Mouse (Mus musculus) c-Kit-positive CD71-negative TER-119-negative erythroid progenitor cells, embryonic 14.5 days (primary cell): Measurements from ENCODE around the gene Rnf123.

Experiments
- DNase-seq: peaks from one replicate; pipeline ENCODE4 v3.0.0-alpha.2; 2013; ENCODE audit warnings: low read depth

Gene Rnf123

GRCm38 (mm10) chr9:108062142-108062541 is 21.0 kb downstream of the Rnf123 start:
- no peak for DNase-seq

DNA sequence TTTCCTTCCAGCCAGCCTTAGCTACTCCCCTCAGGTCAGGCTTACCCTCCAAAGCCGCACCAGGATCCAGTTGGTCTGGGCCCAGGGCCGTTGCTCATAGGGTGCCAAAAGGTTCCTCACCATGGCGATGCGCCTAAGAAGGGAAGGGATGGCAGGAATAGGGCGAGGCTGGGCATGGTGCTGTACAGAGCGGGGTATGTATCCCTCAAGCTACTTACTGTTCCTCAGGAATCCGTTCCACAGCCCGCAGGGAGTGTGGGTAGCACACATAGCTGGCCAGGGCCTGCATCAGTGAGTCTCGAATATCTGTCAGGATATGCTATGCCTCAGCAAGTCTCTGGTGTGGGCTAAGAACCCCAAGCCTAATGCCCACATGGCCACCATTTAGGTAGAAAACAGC is 24.9 kb downstream of the Rnf123 start:
- no peak for DNase-seq

GRCm38 (mm10) chr9:108057262-108057562 is 25.9 kb downstream of the Rnf123 start:
- DNase-seq: no peak

DNA sequence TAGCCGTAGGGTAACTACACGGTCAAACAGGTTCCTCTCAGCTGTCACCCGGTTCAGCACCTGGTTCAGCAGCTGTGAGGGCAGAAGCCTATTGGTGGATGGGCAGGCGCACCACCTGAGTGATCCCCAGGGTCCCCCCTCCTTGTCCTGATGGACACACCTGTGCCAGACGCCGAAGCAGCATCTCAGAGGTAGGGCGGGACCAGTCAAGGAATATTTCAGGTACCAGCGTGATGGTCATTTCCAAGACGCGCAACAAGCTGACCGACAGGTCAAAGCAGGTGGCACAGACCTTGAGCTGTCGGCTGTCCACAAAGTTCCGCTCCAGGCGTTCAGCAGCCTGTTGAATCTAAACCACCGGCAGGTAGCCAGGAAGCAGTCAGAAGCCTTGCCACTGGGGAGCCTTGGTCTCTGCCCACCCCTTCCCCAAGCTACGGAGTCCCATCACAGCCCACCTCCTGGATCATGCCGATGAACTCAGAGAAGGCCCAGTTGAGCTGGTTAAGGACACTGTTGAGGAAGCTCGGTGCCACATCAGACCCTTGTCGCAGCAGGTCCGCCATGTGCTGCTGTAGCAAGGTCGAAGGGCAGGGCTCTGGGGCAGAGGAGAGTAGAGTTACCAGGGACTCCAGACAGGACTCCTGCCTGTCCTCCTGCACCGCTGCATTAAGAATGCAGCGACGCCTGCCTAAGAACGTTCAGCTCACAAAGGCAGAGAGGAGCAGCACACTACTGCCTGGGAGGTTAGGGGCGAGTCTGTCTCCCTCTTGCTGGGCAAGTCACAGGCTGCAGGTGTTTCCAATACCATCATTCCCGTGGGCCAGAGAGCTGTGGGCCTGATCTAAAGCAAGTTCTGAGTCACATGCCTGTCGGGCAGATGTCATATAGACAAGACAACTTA is 26.5 kb downstream of the Rnf123 start:
- no peak for DNase-seq

DNA sequence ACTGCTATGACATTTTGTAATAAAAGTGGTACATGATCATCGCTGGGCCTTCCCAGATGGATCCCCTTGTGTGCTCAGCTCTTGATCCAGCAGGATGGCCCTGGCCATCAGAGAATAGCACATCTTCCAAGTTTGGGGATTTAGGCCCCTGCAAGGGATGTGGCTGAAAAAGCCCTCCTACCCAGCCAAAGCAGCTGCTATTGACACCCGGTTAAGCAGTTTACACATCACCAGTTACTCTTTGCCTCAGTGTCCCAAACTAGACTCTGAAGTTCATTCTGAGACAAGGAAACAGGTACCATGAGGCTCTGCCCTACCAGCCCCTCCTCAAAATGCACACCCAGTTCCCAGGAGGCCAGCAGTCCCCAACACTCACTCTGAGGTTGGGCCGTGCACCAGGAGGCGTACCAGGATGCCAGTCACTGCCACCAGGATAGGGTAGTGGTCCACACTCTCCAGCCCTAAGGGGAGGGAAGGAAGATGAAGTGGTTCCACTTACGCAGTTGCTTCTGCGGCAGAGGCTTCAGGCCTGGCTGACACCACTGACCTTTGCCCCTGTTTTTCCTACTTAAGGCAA is 27.4 kb downstream of the Rnf123 start:
- no peak for DNase-seq

DNA sequence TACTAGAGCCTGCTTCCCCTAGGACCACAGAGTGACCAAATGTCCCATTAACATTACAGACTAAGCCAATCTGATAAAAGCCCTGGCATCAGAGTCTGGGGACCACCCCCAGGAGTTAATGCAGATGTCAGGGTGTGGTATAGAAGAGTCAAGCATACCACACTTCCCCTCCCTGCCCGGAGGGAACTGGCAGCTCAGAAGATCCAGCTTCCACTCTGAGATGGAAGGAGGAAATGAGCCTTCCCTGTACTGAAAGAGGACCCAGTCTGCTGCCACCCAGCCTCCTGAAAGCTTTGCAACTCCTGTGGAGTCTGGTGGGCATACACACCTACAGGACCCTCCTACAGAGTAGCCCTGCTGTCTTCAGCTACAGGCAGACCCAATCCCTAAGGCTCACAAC is 28.1 kb downstream of the Rnf123 start:
- no peak for DNase-seq

DNA sequence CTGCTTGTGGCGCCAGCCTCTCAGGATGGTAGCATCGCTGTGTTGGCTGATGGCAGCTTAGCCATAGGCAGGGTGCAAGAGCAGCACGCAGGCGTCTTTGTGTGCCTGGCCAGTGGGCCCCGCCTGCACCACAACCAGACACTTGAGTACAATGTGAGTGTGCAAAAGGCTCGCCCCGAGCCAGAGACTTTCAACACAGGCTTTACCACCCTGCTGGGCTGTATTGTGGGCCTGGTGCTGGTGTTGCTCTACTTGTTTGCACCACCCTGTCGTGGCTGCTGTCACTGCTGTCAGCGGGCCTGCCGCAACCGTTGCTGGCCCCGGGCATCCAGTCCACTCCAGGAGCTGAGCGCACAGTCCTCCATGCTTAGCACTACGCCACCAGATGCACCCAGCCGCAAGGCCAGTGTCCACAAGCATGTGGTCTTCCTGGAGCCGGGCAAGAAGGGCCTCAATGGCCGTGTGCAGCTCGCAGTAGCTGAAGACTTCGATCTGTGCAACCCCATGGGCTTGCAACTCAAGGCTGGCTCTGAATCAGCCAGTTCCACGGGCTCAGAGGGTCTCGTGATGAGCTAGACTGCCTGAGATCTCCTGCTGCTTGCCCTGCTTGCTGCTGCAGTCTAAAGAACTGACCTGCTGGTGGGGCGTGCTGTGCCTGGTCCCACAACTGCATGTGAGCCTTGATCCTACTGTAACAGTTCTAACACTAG is 28.7 kb downstream of the Rnf123 start:
- no peak for DNase-seq

GRCm38 (mm10) chr9:108053665-108054225 is 29.4 kb downstream of the Rnf123 start:
- no peak for DNase-seq

GRCm38 (mm10) chr9:108052885-108053664 is 30.1 kb downstream of the Rnf123 start, which contains the start of gene Amigo3:
Gene Amigo3 (plus strand): TSS chr9:108053159.
- peak; percentile 96 for DNase-seq

- no peak for DNase-seq
These were observed 30.7 kb downstream of the Rnf123 start for GRCm38 (mm10) chr9:108052411-108052810.

GRCm38 (mm10) chr9:108051931-108052220 is 31.3 kb downstream of the Rnf123 start:
- DNase-seq: no peak

DNA sequence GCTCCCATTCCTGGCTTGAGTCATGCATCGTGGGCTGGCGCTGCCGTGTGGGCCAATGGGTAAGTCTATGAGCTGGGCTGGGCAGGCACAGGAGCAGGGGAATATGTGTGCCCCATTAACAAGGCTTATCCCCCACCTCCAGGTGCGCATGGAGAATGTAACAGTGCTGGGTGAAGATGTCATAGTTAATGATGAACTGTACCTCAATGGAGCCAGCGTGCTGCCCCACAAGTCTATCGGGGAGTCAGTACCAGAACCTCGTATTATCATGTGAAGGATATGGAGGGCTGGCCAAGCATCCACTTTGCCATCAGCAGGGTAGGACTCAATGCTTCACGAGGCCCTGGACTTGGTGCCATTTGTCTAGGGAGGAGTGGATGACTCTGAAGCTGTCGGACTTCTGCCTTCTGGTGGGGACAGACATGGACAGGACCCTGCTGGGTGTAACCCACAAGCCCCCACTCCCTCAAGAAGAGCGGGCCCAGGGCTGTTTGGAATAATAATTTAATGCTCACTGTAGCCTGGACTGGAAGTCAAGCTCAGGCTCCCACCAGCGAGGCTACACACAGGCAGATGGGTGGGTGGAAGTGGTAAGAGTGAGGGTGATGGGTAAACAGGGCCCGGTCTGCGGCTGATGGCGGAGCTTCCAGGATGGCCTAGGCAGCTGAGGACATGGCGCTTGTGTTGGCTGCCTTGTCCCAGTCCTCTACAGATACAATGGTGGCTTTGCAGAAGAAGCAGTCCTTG is 31.8 kb downstream of the Rnf123 start:
- DNase-seq: no peak

- DNase-seq: no peak
These were observed 33.4 kb downstream of the Rnf123 start for GRCm38 (mm10) chr9:108049561-108050251.

GRCm38 (mm10) chr9:108049016-108049455 is 34.1 kb downstream of the Rnf123 start, which contains the start of gene Gmppb:
Gene Gmppb (plus strand): TSS chr9:108049242.
- peak; percentile 95 for DNase-seq

DNA sequence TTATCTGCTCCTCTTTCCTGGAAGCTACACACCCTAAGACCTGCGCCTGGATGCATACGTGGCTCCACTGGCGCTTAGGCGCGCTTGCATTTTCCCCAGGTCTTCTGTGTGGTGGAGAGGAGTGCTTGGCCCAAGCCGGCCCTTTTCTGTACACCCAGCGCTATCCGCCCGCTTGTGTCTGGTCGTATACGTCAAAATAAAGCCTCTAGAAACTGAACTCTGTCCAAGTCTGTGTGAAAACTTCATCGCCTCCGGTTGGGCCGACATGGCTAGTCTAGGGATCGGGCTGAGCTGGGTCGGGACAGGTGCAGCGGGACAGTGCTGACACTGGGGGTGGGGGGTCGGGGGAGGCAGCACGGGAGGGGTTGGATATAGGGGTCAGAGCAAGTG is 34.6 kb downstream of the Rnf123 start:
- no peak for DNase-seq

- DNase-seq: no peak
These were observed 35.3 kb downstream of the Rnf123 start for GRCm38 (mm10) chr9:108047601-108048565.

DNA sequence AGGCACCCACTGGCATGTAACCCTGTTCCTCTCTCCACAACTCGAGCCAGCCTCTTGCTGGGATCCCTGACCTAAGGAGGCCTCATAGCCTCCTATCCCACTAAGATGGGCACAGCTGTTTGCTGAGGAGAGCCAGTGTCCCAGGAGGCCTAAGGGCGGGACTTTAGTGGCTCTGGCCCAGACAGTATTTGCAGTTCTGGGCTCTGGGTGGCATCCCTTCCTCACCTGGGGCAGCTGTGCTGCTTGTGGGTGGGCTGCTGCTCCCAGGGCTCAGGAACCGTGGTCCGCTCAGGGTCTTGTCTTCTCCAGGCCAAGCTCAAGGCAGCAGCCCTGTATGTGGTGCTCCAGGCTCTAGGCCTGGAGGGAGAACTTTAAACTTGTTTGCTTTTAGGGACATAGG is 36.6 kb downstream of the Rnf123 start:
- DNase-seq: no peak

DNA sequence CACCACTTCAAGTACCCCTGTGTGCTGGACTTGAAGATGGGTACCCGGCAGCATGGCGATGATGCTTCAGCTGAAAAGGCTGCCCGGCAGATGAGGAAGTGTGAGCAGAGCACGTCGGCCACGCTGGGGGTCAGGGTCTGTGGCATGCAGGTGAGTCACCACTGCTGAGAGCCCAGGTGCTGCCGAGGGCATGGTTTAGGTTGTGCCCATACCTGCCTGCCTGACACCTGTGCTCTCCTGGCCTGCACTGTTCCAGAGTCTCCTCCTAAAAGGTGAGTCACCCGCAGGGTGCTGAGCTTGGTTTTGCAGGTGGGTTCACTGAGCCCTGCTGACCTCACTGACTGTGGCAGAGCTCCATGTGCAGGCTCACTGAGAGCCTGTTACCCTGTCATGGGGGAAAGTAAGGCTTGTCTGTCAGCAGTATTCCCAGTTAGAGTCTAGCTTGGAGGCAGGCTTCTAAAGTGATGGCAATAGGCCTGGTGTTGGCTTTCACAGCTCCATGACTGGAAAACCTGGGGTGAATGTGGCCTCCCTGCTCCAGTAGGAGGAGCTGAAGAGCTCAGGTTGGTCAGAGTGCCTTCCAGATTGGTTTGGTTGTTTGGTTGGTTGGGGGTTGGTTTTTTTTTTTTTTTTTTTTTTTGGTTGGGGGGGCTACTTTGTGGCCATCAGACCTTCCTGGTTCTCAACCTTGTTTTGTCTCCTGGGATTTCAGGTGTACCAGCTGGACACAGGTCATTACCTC is 38.2 kb downstream of the Rnf123 start:
- DNase-seq: no peak
